Mouse (Mus musculus) heart, postnatal 14 days (tissue): ENCODE results near the gene Kif3c. TPM values are rescaled to one million over a fixed set of nuclear protein-coding genes. Genes with fewer than 3 reads are reported as not detected.
"Not testable (repeated sequence)": the region's sequence is repeated elsewhere in the genome, so short reads cannot be mapped to it uniquely, and the experiment has no call there.

Experiments
- DNase-seq, 2 experiments: peaks; one replicate each; pipeline ENCODE4 v3.0.0; 2021 to 2022
- intact Hi-C: fragments of 180-260 bp; cut with DNase I; formaldehyde crosslinking; loops from one replicate; pipeline ENCODE4 v1.15.1; 2025
- total RNA-seq, 2 experiments: library from RNA; stranded (reverse); gene quantifications; 2 replicates each; pipeline ENCODE4 v1.2.3; 2021

The Kif3c gene
- total RNA-seq, 2 experiments from 2014 or later: 4.4 to 5.3 TPM

GRCm38 (mm10) chr12:3366190-3366956 lies 1.4 kb downstream of the Kif3c start:
- intact Hi-C loops: no loop called here
- no peak for DNase-seq

- intact Hi-C loops: no loop called here
- DNase-seq: no peak
Measured at GRCm38 (mm10) chr12:3366957-3367260, 2.0 kb downstream of the Kif3c start.

DNA sequence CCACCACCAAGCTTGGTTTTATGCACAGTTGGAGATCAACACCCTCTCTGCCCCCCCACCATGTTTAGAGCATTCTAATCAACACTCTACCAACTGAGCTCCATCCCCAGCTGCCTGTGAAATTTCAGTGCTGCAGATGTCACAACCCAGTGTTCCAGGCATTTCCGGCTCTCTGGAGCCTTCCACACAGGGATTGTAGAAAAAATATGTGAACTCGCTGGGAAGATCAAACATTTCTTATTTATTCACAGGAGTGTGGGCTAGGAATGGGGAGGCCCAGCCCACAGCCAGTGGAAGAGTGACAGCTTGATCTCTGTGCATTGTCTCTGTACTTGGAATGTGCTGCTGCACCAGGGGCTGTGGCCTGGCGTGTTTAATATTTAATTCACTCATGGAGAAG lies 3.8 kb downstream of the Kif3c start:
- intact Hi-C loops: no loop called here

GRCm38 (mm10) chr12:3370979-3371925 lies 6.3 kb downstream of the Kif3c start:
- intact Hi-C loops: no loop called here
- DNase-seq: no peak

More for the DNA sequence above, 3.8 kb downstream of the Kif3c start:
- DNase-seq: no peak

DNA sequence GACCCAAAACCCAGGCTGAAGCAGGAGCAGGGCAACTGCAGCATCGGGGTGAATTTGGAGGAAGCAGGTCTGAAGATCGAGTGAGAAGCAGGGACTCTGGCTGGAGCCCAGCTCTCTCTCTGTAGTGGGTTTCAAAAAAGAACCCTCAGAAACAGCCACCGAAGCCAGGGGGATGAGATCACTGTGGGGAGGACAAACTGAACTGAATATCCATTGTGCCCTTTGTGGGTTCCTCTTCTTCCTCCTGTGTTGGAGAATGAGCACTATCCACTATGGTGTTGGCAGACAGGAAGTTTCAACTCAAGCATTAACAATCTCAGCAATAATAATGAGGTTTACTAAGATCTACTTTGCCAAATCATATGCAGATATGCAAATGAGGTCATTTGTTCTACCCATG lies 7.1 kb downstream of the Kif3c start:
- intact Hi-C loops: no loop called here
- no peak for DNase-seq

- intact Hi-C loops: no loop called here
- DNase-seq: no peak
Measured at GRCm38 (mm10) chr12:3373566-3373965, 8.6 kb downstream of the Kif3c start.

GRCm38 (mm10) chr12:3374552-3374951 lies 9.6 kb downstream of the Kif3c start:
- intact Hi-C loops: no loop called here
- DNase-seq: no peak

DNA sequence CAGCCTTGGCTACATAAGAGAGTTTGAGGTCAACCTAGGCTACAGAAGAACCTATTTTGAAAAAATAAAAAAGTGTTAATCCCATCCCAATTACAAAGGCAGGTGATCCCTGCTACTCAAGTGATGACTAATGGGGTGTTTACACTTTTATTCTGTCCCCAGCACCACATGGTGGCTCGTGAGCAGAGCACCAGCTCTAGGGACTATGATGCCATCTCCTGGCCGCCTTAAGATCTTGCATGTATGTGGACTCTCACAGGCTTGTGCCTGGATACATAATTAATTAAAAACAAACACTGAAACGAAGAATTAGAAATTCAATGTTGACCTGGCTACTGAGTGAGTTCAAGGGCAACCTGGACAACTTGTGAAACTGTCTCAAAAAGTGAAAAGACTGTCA lies 12.3 kb downstream of the Kif3c start:
- intact Hi-C loops: no loop called here
- DNase-seq: no peak

GRCm38 (mm10) chr12:3377755-3378154 lies 12.8 kb downstream of the Kif3c start:
- intact Hi-C loops: no loop called here
- DNase-seq: no peak

DNA sequence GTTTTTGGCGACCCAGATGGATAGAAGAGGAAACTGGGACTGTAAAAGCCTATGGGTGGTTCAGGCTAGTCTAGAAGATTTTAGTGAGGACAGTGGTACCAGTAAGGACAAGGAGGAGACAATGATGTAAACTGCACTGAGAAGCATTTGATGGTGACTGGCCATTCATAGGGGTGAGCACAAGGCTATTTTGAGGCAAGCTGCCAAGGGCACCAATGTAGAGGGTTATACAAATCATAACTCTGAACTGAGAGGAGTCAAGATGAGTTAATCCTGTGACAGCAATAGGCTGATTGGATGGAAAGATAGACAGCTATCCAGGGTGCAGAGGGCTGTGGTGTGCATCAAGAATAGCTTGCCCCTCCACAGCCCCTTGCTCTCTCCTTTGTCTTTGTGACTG lies 19.9 kb downstream of the Kif3c start:
- intact Hi-C loops: no loop called here
- DNase-seq: no peak

- DNase-seq: no peak
- intact Hi-C loops: no loop called here
Measured at GRCm38 (mm10) chr12:3385271-3385670, 20.3 kb downstream of the Kif3c start.

DNA sequence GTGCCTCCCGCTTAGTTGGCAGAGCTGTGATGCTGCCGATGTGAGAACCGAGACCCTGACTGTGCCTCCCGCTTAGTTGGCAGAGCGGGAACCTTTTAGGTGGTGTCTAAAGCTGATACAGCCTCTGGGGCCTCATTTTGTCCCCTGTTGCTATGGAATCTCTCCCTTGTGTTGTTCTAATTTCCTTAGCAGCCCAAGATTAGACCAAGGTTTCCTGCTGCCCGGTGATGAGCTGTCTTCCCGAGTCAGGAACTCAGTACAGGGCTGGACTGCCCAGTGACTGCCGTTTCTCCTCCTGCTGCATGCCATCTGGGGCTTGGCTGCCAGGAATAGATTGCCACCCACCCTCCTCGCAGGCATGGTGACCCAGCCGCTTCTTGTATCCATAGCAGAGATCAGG lies 21.0 kb downstream of the Kif3c start:
- DNase-seq: no peak
- intact Hi-C loops: no loop called here

DNA sequence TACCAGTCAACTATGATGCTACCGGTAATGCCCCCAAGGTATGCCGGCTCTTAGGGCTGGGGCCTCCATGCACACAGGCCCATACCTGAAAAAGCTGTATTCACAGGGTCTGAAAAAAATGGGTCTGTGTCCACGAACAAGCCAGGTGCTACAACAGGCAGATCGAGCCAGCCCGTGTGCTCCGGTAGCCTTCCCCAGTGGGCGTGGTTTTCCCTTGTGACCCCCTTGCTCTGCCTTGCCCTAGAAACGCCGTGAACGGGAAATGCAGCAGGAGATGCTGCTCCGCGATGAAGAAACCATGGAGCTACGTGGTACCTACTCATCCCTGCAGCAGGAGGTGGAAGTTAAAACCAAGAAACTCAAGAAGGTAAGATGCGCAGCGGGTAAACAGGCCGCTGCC lies 23.0 kb downstream of the Kif3c start:
- no peak for DNase-seq
- intact Hi-C loops: no loop called here

DNA sequence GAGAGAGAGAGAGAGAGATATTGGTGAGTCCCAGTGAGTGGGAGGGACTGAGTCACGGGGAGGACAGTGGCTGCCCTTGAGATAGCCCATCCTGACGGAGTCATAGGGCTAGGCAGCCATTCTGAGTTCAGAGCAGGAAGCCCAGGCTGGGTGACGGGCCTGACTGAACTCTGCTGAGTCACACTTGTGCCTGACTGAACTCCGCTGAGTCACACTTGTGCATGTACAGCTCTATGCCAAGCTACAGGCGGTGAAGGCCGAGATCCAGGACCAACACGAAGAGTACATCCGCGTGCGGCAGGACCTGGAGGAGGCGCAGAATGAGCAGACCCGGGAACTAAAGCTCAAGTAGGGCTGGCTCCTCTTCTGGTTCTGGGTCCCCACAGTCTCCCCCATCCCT lies 24.5 kb downstream of the Kif3c start:
- intact Hi-C loops: no loop called here
- DNase-seq: no peak

DNA sequence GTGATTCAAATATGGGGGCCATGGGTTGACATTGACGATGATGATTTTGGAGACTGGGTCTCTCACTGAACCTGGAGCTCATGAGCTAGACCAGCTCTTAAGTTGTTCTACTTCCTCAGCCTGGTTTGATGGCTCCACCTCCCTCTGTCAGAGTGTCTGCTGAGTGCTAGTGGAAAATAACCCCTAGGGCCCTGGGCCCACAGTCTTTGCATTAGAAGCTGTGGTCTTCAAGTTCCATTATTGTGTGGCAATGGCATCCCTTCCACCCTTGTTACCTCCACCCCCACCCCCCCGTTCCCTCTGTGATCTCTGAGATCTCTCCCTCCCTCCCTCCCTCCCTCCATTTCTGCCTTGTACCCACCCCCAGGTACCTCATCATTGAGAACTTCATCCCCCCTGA lies 25.1 kb downstream of the Kif3c start:
- intact Hi-C loops: loop anchor here (2.0 kb wide), 1 partner anchor 25 kb away; the partner anchor contains the start of gene Kif3c
- no peak for DNase-seq

DNA sequence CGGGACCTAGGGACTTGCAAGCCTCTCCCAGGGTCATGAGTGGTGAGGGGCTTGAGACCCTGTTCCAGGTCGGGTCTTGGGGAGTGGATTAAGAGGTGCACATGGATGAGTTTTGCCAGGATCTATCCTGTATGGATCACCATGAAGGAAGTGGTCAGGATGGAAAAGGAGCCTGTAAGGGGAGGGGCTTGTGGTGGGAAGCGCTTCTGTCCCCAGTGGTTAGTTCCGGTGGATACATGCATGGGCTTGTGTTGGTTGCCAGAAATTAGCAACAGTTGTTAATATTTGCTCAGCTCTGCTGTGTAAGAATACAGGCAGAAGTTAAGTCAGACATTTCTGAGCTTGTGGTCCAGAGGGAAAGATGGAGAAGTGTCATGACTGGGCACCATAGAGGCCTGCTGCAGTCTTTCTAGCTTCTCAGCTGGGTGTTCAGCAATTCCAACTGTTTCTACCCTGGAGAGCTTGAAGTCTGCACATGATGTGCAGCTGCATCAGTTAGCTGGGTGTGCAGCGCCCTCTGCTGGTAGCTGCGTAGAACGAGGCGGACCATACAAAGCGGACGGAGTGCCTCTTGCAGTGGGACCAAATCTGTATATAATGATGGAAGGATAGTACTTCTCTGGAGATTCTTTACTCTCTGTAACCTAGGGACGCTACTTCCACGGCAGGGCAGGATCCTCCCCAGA lies 25.8 kb downstream of the Kif3c start:
- DNase-seq: peak; percentile 86 to 91
- intact Hi-C loops: loop anchor here (2.0 kb wide), 1 partner anchor 26 kb away; the partner anchor contains the start of gene Kif3c

GRCm38 (mm10) chr12:3391276-3391675 lies 26.3 kb downstream of the Kif3c start:
- DNase-seq: no peak
- intact Hi-C loops: loop anchor here (2.0 kb wide), 1 partner anchor 26 kb away; the partner anchor contains the start of gene Kif3c

DNA sequence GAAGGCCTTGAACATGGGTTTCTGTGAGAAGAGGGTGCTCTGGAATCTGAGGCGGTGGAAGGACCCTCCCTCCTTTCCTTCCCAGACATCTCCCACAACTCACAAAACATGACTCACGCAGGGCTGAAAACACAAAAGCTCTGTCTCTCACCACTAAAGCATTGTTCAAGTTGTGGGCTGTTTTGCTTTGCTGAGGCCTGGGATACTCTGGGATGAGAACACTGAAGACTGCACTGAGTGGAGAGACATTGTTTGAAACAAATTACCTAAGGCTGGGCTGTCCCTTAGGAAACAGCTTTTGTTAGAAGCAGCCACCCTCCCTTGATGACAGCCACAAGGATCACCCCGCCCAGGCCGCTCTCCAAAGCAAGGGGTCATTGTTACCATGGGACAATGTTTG lies 28.2 kb downstream of the Kif3c start:
- intact Hi-C loops: no loop called here
- DNase-seq: no peak

- DNase-seq: no peak
- intact Hi-C loops: no loop called here
Measured at GRCm38 (mm10) chr12:3396931-3397330, 32.0 kb downstream of the Kif3c start.

DNA sequence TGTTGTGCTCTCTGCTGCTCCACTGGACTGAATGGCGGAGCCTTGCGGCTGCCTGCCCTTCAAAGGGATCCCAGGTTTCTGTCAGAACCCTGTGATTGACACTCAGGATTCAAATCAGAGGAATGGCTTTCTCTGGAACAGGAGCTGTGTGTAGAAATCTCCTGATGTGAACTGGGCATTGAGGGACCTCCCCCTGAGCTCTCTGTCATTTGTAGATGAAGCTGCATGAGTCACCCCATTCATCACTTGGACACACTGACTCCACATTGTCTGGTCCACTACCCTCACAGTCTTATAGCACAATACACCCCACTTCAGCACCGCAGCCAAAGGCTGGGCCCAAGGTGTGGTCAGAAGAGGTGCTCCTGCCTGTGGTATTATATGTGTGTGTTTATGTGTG lies 40.7 kb downstream of the Kif3c start:
- intact Hi-C loops, DNase-seq: not testable (repeated sequence)

DNA sequence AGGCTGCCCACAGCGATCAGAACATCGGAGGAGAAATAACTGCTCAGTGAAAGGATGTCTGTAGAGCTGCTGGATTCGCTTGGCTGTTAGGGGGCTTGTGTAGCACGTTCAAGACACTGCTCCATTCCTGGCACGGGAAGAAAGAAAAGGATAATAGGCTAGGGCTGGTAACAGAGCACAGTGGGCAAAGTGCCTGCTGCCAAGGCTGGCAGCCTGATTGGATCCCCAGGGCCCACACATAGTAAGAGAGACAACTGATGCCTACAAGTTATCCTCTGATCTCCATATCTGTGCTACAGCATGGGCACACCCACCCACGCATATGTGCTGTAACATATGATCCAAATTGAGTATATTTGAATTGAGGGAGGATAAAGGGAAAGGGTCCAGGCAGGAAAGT lies 41.7 kb downstream of the Kif3c start:
- intact Hi-C loops: no loop called here

More for the DNA sequence above, 41.7 kb downstream of the Kif3c start:
- no peak for DNase-seq
